Mouse (Mus musculus): ENCODE measurements around the gene Rasal2. TPM values are rescaled to one million over a fixed set of nuclear protein-coding genes. Genes with fewer than 3 reads are reported as not detected.

Rasal2 gene
- total RNA-seq, 1 experiment = 8.1 TPM

DNA sequence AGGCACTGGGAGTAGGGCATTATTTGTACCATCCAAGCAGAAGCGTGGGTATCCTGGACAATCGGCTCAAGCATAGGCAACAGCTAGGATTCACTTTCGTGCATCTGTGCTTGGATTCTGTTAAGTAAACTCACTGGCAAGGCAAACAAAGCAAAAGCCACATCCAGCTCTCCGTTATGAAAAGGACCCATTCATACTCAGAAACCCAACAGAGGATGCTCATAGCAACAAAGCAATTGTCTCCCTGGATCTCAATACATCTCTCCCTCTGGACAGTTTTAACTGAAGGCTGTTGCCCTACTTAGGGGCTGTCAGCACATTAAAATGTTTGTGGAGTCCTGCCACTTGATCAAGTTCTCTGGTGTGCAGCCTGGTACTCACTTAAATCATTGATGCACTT, 34.7 kb upstream of the Rasal2 start:
- no peak overlapping the region for H3K9ac ChIP-seq (ENCODE audit: insufficient read depth, low read depth, low read length, poor library complexity, severe bottlenecking)
- no peaks in the 10 kb centered on the region for H3K9me3 ChIP-seq (ENCODE audit: control insufficient read depth, insufficient read depth, low read depth, low read length)
- H3K4me3 ChIP-seq (ENCODE audit: insufficient read depth in 1 of 2, low read depth in 1 of 2, low read length in 2 of 2, poor library complexity in 1 of 2, severe bottlenecking in 1 of 2) = no peak overlapping the region
- H3K36me3 ChIP-seq (ENCODE audit: control insufficient read depth, insufficient read depth, low read length, poor library complexity, severe bottlenecking) = no peaks in the 10 kb centered on the region
- DNase-seq (ENCODE audit: low read depth, low spot score) = no peak
- peaks cover 4 to 12% of the 10 kb centered on the region in 2 experiments; a peak in 2 of 4 replicates for H3K4me1 ChIP-seq (ENCODE audit: control insufficient read depth in 2 of 2, insufficient read depth in 2 of 2, low read length in 2 of 2, poor library complexity in 1 of 2)
- TF ChIP-seq ZC3H11A (IDR thresholded peaks at IDR 0.05; ENCODE audit: borderline replicate concordance, low read depth, low read length) (no peak), ZNF384 (IDR thresholded peaks at IDR 0.05; ENCODE audit: low read depth, low read length) (no peak), HCFC1 (IDR thresholded peaks at IDR 0.05; ENCODE audit: borderline replicate concordance, insufficient read depth, low read length) (no peak), CHD2 (IDR thresholded peaks at IDR 0.05; ENCODE audit: low read depth, low read length) (no peak), MAFK (IDR thresholded peaks at IDR 0.05; ENCODE audit: insufficient read depth, low read depth, low read length) (no peak)
- no peak overlapping the region for H3K27ac ChIP-seq (ENCODE audit: insufficient read depth, low read depth, low read length, poor library complexity, severe bottlenecking)
- in situ Hi-C loops (cut with MboI; ENCODE audit: low sequenced_read_pairs in 2 of 2, unreplicated experiment in 2 of 2) = no loop called here

DNA sequence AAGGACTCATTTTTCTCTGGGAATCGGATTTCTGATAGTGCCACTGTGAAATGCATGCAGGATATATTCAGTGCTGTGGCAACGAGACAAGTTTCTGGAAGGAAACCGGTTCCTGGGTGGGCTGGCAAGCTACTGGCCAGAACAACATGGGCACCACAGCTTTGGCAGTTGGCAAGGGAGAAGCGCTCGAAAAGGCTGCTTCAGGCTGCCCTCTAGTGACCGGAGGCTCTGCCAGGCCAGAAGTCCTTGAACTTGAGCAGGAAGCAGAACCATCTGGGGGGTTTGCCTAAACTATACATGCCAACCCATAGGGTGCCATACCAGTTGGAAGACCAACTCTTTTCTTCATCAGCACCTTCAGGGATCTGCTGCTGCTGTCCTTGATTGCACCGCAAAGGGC, 33.9 kb upstream of the Rasal2 start:
- in situ Hi-C loops (cut with MboI; ENCODE audit: low sequenced_read_pairs in 2 of 2, unreplicated experiment in 2 of 2) = no loop called here
- H3K4me1 ChIP-seq (ENCODE audit: control insufficient read depth in 2 of 2, insufficient read depth in 2 of 2, low read length in 2 of 2, poor library complexity in 1 of 2) = peaks cover 4 to 12% of the 10 kb centered on the region in 2 experiments; a peak in 2 of 4 replicates

DNA sequence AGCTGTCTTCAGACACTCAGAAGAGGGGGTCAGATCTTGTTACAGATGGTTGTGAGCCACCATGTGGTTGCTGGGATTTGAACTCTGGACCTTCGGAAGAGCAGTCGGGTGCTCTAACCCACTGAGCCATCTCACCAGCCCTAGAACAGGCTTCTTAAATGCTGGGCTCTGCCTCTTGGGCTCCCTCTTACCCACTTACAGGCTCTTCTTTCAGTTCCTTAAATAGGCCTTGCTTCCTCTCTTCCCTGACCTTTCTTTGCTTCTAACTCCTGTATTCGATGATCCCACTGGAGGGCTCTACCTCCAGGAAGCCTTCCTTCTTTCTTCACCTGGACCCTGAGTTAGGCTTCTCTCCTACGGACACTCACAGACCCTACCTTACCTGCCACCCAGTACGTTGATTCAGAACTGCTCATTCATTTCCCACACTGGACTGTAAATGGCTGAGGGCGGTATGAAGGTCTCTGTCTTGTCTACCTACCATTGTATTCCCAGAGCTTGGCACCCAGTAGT, 33.1 kb upstream of the Rasal2 start:
- Histone ChIP-seq H3K9ac (ENCODE audit: insufficient read depth, low read depth, low read length, poor library complexity, severe bottlenecking) (no peak overlapping the region), H3K4me3 (ENCODE audit: insufficient read depth in 1 of 2, low read depth in 1 of 2, low read length in 2 of 2, poor library complexity in 1 of 2, severe bottlenecking in 1 of 2) (no peak overlapping the region), H3K27ac (ENCODE audit: insufficient read depth, low read depth, low read length, poor library complexity, severe bottlenecking) (no peak overlapping the region), H3K4me1 (ENCODE audit: control insufficient read depth in 2 of 2, insufficient read depth in 2 of 2, low read length in 2 of 2, poor library complexity in 1 of 2) (peaks cover 7 to 12% of the 10 kb centered on the region in 2 experiments; a peak in 3 of 4 replicates), H3K9me3 (ENCODE audit: control insufficient read depth, insufficient read depth, low read depth, low read length) (no peaks in the 10 kb centered on the region), H3K36me3 (ENCODE audit: control insufficient read depth, insufficient read depth, low read length, poor library complexity, severe bottlenecking) (no peaks in the 10 kb centered on the region)
- no peak for DNase-seq (ENCODE audit: low read depth, low spot score)
- TF ChIP-seq ZNF384 (IDR thresholded peaks at IDR 0.05; ENCODE audit: low read depth, low read length) (no peak), CHD2 (IDR thresholded peaks at IDR 0.05; ENCODE audit: low read depth, low read length) (no peak), HCFC1 (IDR thresholded peaks at IDR 0.05; ENCODE audit: borderline replicate concordance, insufficient read depth, low read length) (no peak), ZC3H11A (IDR thresholded peaks at IDR 0.05; ENCODE audit: borderline replicate concordance, low read depth, low read length) (no peak), MAFK (IDR thresholded peaks at IDR 0.05; ENCODE audit: insufficient read depth, low read depth, low read length) (no peak)
- in situ Hi-C loops (cut with MboI; ENCODE audit: low sequenced_read_pairs in 2 of 2, unreplicated experiment in 2 of 2) = no loop called here

More for the DNA sequence above, 33.9 kb upstream of the Rasal2 start:
- TF ChIP-seq CHD2 (IDR thresholded peaks at IDR 0.05; ENCODE audit: low read depth, low read length) = no peak
- no peak for TF ChIP-seq ZC3H11A (IDR thresholded peaks at IDR 0.05; ENCODE audit: borderline replicate concordance, low read depth, low read length)
- TF ChIP-seq MAFK (IDR thresholded peaks at IDR 0.05; ENCODE audit: insufficient read depth, low read depth, low read length) = no peak
- no peak for TF ChIP-seq ZNF384 (IDR thresholded peaks at IDR 0.05; ENCODE audit: low read depth, low read length)
- TF ChIP-seq HCFC1 (IDR thresholded peaks at IDR 0.05; ENCODE audit: borderline replicate concordance, insufficient read depth, low read length) = no peak
- Histone ChIP-seq H3K36me3 (ENCODE audit: control insufficient read depth, insufficient read depth, low read length, poor library complexity, severe bottlenecking) (no peaks in the 10 kb centered on the region), H3K9me3 (ENCODE audit: control insufficient read depth, insufficient read depth, low read depth, low read length) (no peaks in the 10 kb centered on the region), H3K27ac (ENCODE audit: insufficient read depth, low read depth, low read length, poor library complexity, severe bottlenecking) (no peak overlapping the region), H3K9ac (ENCODE audit: insufficient read depth, low read depth, low read length, poor library complexity, severe bottlenecking) (no peak overlapping the region), H3K4me3 (ENCODE audit: insufficient read depth in 1 of 2, low read depth in 1 of 2, low read length in 2 of 2, poor library complexity in 1 of 2, severe bottlenecking in 1 of 2) (no peak overlapping the region)
- DNase-seq (ENCODE audit: low read depth, low spot score) = no peak

DNA sequence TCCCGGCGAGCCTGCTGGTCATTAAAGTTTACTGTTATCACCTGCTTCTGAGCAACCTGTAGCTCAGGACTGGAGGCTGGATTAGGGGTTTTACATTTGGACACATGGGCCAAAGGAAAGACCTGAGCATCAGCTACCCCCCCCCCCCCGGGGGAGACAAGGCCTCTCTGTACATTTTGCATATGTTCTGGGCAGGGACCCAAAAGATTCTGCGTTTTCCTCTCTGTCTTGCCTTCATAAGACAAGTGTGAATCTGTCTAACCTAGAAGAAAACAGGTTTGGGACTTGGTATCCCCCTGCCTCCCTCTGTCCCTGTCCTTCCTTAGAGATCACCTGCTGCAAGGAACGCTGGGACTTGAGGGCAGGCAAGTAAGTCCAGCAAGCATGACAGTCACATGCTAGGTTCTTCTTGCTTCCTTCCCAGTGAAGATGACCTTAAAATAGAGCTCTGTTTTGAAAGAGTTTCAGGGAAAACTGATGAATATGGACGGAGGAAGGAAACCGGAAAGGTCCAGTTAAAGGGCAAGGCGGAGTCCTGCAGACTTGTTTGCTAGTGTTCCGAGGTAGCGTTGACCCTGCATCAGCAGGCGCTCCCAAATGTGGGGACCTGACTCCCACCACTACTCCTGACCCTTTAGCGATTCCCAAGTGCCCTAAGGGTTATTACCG, 32.4 kb upstream of the Rasal2 start:
- Histone ChIP-seq H3K27ac (ENCODE audit: insufficient read depth, low read depth, low read length, poor library complexity, severe bottlenecking) (no peak overlapping the region), H3K9ac (ENCODE audit: insufficient read depth, low read depth, low read length, poor library complexity, severe bottlenecking) (no peak overlapping the region), H3K4me3 (ENCODE audit: insufficient read depth in 1 of 2, low read depth in 1 of 2, low read length in 2 of 2, poor library complexity in 1 of 2, severe bottlenecking in 1 of 2) (no peak overlapping the region), H3K9me3 (ENCODE audit: control insufficient read depth, insufficient read depth, low read depth, low read length) (no peaks in the 10 kb centered on the region), H3K36me3 (ENCODE audit: control insufficient read depth, insufficient read depth, low read length, poor library complexity, severe bottlenecking) (no peaks in the 10 kb centered on the region), H3K4me1 (ENCODE audit: control insufficient read depth in 2 of 2, insufficient read depth in 2 of 2, low read length in 2 of 2, poor library complexity in 1 of 2) (peaks cover 8 to 16% of the 10 kb centered on the region in 2 experiments; a peak in 3 of 4 replicates)
- no peak for DNase-seq (ENCODE audit: low read depth, low spot score)
- in situ Hi-C loops (cut with MboI; ENCODE audit: low sequenced_read_pairs in 2 of 2, unreplicated experiment in 2 of 2) = no loop called here
- no peak for TF ChIP-seq CHD2 (IDR thresholded peaks at IDR 0.05; ENCODE audit: low read depth, low read length)
